Mouse (Mus musculus) liver, embryonic 18 days (tissue): ENCODE results near the gene Zfp972. TPM values are rescaled to one million over a fixed set of nuclear protein-coding genes. Genes with fewer than 3 reads are reported as not detected.

Experiments
- polyA plus RNA-seq: library from polyadenylated mRNA; depleted of rRNA; stranded (reverse); fragments of >200 nt; gene quantifications from 2 replicates; pipeline ENCODE4 v1.2.3, GENCODE M21; 2012; rRNA removed

Gene Zfp972
- 0.44 and 0.56 TPM in 2 replicates for polyA plus RNA-seq

DNA sequence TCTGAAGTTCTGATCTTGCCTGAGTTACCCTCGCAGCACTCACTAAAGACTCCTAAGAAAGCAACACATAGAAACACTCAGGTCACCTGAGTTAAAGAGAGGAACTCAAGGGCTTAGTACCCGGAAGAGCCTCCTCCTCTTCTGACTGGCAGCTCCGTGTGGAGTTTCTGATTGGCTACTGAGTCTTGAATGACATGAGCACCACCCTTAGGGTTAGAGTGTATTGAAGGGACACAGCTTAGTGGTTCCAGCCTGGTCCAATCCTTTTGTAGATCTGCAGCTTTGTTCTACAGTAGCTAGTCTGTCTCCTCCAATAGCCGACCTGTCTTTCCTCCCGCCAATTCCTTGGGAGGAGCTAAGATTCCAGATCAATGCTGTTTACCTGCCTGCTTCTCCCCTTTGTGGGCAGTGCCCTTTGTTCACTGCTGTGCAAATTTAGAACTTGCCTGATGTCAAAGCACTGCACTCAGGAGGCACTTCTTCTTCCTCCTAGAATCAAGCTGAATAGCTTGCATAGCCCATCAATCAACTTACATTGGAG lies at the start of gene Zfp972:
Gene Zfp972, minus strand, starts transcription at position 51 of the 541 bp plus-strand sequence.

GRCm38 (mm10) chr2:177957145-177957544 lies 31.7 kb upstream of the Zfp972 start, which contains the start of gene Gm14326:
Gene Gm14326, minus strand, starts transcription at chr2:177957297.

GRCm38 (mm10) chr2:177897046-177897578 lies 28.3 kb downstream of the Zfp972 start, which contains the start of gene Gm14327:
Gene Gm14327, plus strand, starts transcription at chr2:177897096.

Other genes starting within 250 kb of the Zfp972 start
- 0.72 and 1.0 TPM in 2 replicates for gene Gm14322, start 166.3 kb downstream of the Zfp972 start, polyA plus RNA-seq
- gene Gm14325, start 85.3 kb downstream of the Zfp972 start, polyA plus RNA-seq, result 9.8 and 10.4 TPM in 2 replicates
- 1.1 TPM in 2 replicates for gene Gm14327, start 28.5 kb downstream of the Zfp972 start, polyA plus RNA-seq
- gene Gm14326, start 31.7 kb upstream of the Zfp972 start, polyA plus RNA-seq, result 2.2 and 2.4 TPM in 2 replicates
- 2.9 and 3.1 TPM in 2 replicates for gene Zfp971, start 97.7 kb upstream of the Zfp972 start, polyA plus RNA-seq
- 2.6 and 3.3 TPM in 2 replicates for gene Zfp931, start 152.9 kb upstream of the Zfp972 start, polyA plus RNA-seq
- 0.01 and 0.04 TPM in 2 replicates for gene Phactr3, start 193.4 kb upstream of the Zfp972 start, polyA plus RNA-seq